Mouse (Mus musculus) limb, embryonic 15.5 days (tissue): Measurements from ENCODE around the gene Olfr884. TPM values are rescaled to one million over a fixed set of nuclear protein-coding genes. Genes with fewer than 3 reads are reported as not detected.

ENCODE experiments used
- ATAC-seq: fragments of 200-750 bp; cut with Nextera tagmentation; 2 replicates; pipeline ENCODE4 v1.8.0; 2017; ENCODE audit warnings: low read depth, moderate TSS enrichment; ENCODE audit not compliant: insufficient number of reproducible peaks, low FRiP score, low TSS enrichment
- H3K27ac ChIP-seq: fragments of 300-500 bp; sonication (generic); 2 replicates; pipeline ENCODE4 v1.5.1; 2015; ENCODE audit warnings: moderate library complexity, mild to moderate bottlenecking, inconsistent platforms
- H3K27me3 ChIP-seq: fragments of 300-500 bp; sonication (generic); 2 replicates; pipeline ENCODE4 v1.6.1; 2015; ENCODE audit warnings: inconsistent platforms
- H3K36me3 ChIP-seq: fragments of 300-500 bp; sonication (generic); 2 replicates; pipeline ENCODE4 v1.6.1; 2015; ENCODE audit warnings: inconsistent platforms
- H3K4me1 ChIP-seq: fragments of 300-500 bp; sonication (generic); 2 replicates; pipeline ENCODE4 v1.6.1; 2015; ENCODE audit warnings: inconsistent platforms
- H3K4me2 ChIP-seq: fragments of 300-500 bp; sonication (generic); 2 replicates; pipeline ENCODE4 v1.6.1; 2015; ENCODE audit warnings: mild to moderate bottlenecking, inconsistent platforms
- H3K4me3 ChIP-seq: fragments of 300-500 bp; sonication (generic); 2 replicates; pipeline ENCODE4 v1.5.1; 2015; ENCODE audit warnings: mild to moderate bottlenecking, inconsistent platforms
- H3K9ac ChIP-seq: fragments of 300-500 bp; sonication (generic); 2 replicates; pipeline ENCODE4 v1.6.1; 2015; ENCODE audit warnings: inconsistent platforms
- H3K9me3 ChIP-seq: fragments of 300-500 bp; sonication (generic); 2 replicates; pipeline ENCODE4 v1.6.1; 2016; ENCODE audit warnings: inconsistent platforms
- WGBS: fragments of 180-500 bp; shearing (Covaris S2); methylation state at CpG from one replicate; pipeline ENCODE4 v1.1.7; 2015; 5-methylcytosine and 5-hydroxymethylcytosine counted together
- polyA plus RNA-seq: library from polyadenylated mRNA; unstranded; fragments of >200 nt; fragmentation: Nextera tagmentation; extraction: Ambion mirVana; gene quantifications from 2 replicates; pipeline ENCODE4 v1.2.1, GENCODE M21; 2015

Gene Olfr884
- not detected in 2 replicates for polyA plus RNA-seq

DNA sequence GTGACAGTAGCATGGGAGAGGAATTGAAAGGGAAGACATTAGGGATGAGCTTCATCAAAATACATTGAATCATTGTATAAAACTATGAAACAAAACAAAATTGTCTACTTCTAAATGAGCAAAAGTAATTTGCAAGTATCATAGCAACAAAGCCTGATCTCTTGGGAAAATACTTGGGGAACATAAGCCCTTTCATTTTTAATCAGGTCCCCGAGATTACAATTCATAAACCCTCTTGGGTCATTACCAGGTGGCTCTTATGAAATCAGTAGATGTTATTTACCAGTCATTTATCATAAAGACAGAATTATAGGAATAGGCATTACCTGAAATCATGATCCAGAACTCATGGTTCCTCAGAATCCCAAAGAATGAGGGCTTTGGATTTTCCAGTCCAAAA lies at the start of gene Olfr884:
Gene Olfr884, plus strand, starts transcription at position 301 of the 400 bp plus-strand sequence.
- 65% methylated on average over 1 of the region's 1 CpGs for WGBS
- H3K9me3 ChIP-seq, result no peaks in the 10 kb centered on the region
- no peaks in the 10 kb centered on the region for H3K36me3 ChIP-seq
- no peak within 1 kb of the TSS for H3K9ac ChIP-seq
- no peak within 1 kb of the TSS for H3K27ac ChIP-seq
- no peak within 1 kb of the TSS for H3K4me3 ChIP-seq
- H3K4me1 ChIP-seq, result no peaks in the 10 kb centered on the region
- H3K27me3 ChIP-seq, result no peaks in the 10 kb centered on the region
- no peak for ATAC-seq
- no peak within 1 kb of the TSS for H3K4me2 ChIP-seq

DNA sequence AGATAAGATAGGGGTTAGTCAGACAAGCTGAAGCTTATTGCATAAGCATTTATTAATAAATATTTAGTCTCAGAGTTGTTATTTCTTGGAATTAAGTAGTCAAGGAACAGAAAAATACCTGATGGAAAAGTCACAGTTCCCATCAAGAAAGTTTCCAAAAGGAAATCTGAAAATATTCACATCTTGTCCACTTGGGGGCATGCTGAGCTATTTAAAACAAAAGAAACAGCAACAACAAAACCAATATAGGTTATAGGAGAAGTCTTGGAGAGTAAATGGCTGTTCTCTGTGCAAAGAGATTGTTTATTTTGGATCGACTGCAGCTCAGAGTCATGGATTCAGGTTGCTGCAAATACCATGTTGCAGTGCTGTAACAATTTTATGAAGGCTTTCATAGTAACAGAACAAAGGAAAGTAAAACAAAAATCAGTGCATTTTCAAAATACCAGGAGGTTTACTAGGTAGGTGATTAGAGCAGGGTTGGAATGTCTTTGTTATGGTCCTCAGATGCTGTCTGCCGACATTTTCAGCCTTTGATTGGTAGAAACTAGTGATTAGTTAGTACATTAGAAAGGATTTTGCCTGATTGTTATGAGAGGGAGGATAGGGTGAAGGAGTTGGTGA lies 47.7 kb upstream of the Olfr884 start:
- Histone ChIP-seq H3K9me3 (no peaks in the 10 kb centered on the region), H3K36me3 (no peaks in the 10 kb centered on the region), H3K27ac (no peak overlapping the region), H3K9ac (no peak overlapping the region), H3K4me2 (no peak overlapping the region), H3K4me1 (no peaks in the 10 kb centered on the region), H3K27me3 (no peaks in the 10 kb centered on the region), H3K4me3 (no peak overlapping the region)
- WGBS, result 32% methylated on average over 2 of the region's 2 CpGs
- ATAC-seq, result no peak

DNA sequence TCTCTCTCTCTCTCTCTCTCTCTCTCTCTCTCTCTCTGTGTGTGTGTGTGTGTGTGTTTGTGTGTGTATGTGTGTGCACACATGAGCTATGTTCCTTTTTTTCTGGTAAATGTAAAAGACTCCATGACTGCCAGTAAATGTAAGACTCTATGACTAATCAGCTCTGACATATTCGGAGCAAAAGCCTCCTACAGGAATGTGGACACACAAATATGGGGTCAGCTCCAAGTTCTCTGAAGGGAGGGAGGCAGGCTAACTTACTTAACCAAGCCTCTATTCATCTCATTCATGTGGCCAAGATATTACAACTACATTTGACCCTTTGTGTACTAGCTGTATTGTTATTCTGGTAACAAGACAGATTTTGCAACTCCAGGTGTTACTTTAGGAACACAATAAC lies 46.3 kb upstream of the Olfr884 start:
- no peaks in the 10 kb centered on the region for H3K27me3 ChIP-seq
- H3K36me3 ChIP-seq, result no peaks in the 10 kb centered on the region
- 56% methylated on average over 1 of the region's 1 CpGs for WGBS
- ATAC-seq, result no peak
- no peak overlapping the region for H3K4me3 ChIP-seq
- no peak overlapping the region for H3K27ac ChIP-seq
- no peaks in the 10 kb centered on the region for H3K4me1 ChIP-seq
- no peaks in the 10 kb centered on the region for H3K9me3 ChIP-seq
- H3K4me2 ChIP-seq, result no peak overlapping the region
- no peak overlapping the region for H3K9ac ChIP-seq

DNA sequence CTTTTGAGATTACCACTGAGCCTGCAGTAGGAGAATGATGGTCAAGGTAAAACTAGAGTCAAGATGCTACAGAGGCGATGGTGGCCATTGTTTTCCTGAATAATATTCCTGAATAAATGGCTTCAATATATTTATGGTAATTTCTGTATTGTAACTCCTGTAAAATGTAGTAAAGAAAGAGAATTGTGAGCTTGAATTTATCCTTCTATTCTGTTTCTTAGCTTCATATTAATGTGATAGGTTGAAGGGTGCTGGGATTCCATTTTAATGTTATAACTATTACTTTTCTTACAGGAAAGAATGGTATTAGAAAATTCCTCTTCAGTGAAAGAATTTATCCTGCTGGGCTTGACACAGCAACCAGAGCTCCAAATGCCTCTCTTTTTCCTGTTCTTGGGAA lies 20.8 kb upstream of the Olfr884 start, which contains the start of gene Olfr883:
Gene Olfr883, plus strand, starts transcription at position 301 of the 400 bp plus-strand sequence.
- Histone ChIP-seq H3K4me3 (no peak within 1 kb of the TSS), H3K9me3 (no peaks in the 10 kb centered on the region), H3K27ac (no peak within 1 kb of the TSS), H3K9ac (no peak within 1 kb of the TSS), H3K27me3 (no peaks in the 10 kb centered on the region), H3K36me3 (no peaks in the 10 kb centered on the region), H3K4me2 (no peak within 1 kb of the TSS), H3K4me1 (no peaks in the 10 kb centered on the region)
- WGBS, result 91% methylated on average over 1 of the region's 1 CpGs
- ATAC-seq, result no peak

DNA sequence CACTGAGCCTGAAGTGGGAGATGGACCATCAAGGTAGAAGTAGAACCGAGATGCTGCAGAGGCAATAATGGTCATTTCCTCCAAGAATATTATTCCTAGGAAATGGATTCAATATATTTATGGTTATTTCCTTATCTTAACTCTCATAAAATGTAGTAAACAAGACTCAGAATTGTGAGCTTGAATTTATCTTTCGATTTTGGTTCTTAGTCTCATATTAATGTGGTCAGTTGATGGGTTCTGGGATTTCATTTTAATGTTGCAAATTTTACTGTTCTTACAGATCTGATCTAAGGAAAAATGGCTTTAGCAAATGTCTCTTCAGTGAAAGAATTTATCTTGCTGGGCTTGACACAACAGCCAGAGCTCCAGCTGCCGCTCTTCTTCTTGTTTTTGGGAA lies 14.7 kb downstream of the Olfr884 start, which contains the start of gene Olfr885:
Gene Olfr885, plus strand, starts transcription at position 301 of the 400 bp plus-strand sequence.
- Histone ChIP-seq H3K27me3 (no peaks in the 10 kb centered on the region), H3K36me3 (no peaks in the 10 kb centered on the region), H3K4me3 (no peak within 1 kb of the TSS), H3K4me1 (no peaks in the 10 kb centered on the region), H3K9me3 (no peaks in the 10 kb centered on the region), H3K4me2 (no peak within 1 kb of the TSS), H3K9ac (no peak within 1 kb of the TSS), H3K27ac (no peak within 1 kb of the TSS)
- no peak for ATAC-seq
- WGBS, result 85% methylated on average over 3 of the region's 3 CpGs

DNA sequence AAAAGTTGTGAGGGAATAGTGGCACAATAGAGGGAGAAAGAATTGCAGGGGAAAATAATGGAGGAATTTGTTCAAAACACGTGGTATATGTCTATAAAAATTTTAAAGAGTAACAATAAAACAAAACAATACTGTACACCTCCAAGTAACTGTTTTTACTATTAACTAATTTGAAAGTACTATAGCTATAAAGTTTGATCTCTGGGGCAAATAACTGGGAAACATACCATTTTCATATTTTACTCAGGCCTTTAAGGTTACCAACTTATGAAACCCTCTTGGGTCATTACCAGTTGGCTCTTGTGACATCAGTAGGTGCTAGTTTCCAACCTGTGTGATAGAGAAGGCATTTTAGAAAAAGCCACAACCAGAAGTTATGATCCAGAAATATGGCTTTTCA lies 37.4 kb downstream of the Olfr884 start, which contains the start of gene Olfr887:
Gene Olfr887, plus strand, starts transcription at position 301 of the 400 bp plus-strand sequence.
- ATAC-seq, result no peak
- no peaks in the 10 kb centered on the region for H3K9me3 ChIP-seq
- H3K36me3 ChIP-seq, result no peaks in the 10 kb centered on the region
- H3K4me2 ChIP-seq, result no peak within 1 kb of the TSS
- 38% methylated on average over 1 of the region's 1 CpGs for WGBS
- H3K27ac ChIP-seq, result no peak within 1 kb of the TSS
- no peak within 1 kb of the TSS for H3K4me3 ChIP-seq
- no peak within 1 kb of the TSS for H3K9ac ChIP-seq
- no peaks in the 10 kb centered on the region for H3K4me1 ChIP-seq
- no peaks in the 10 kb centered on the region for H3K27me3 ChIP-seq

Other genes with a start within 250 kb of the Olfr884 start
- not detected in 2 replicates for gene Olfr876, start 243.5 kb upstream of the Olfr884 start, polyA plus RNA-seq
- not detected in 2 replicates for gene Olfr877, start 192.3 kb upstream of the Olfr884 start, polyA plus RNA-seq
- gene Olfr145, start 149.8 kb upstream of the Olfr884 start, polyA plus RNA-seq, result not detected in 2 replicates
- not detected in 2 replicates for gene Olfr878, start 128.7 kb upstream of the Olfr884 start, polyA plus RNA-seq
- not detected in 2 replicates for gene Olfr881, start 54.7 kb upstream of the Olfr884 start, polyA plus RNA-seq
- not detected in 2 replicates for gene Olfr883, start 20.7 kb upstream of the Olfr884 start, polyA plus RNA-seq
- not detected in 2 replicates for gene Olfr885, start 14.8 kb downstream of the Olfr884 start, polyA plus RNA-seq
- gene Olfr887, start 37.5 kb downstream of the Olfr884 start, polyA plus RNA-seq, result not detected in 2 replicates
- not detected in 2 replicates for gene Olfr888, start 61.6 kb downstream of the Olfr884 start, polyA plus RNA-seq
- gene Olfr889, start 68.6 kb downstream of the Olfr884 start, polyA plus RNA-seq, result 0.06 and 0.08 TPM in 2 replicates
- gene Olfr890, start 96.0 kb downstream of the Olfr884 start, polyA plus RNA-seq, result not detected in 2 replicates
- gene Olfr891, start 134.3 kb downstream of the Olfr884 start, polyA plus RNA-seq, result not detected in 2 replicates
- 0.07 TPM in 1 of 2 replicates, not detected in the other for gene Olfr893, start 161.8 kb downstream of the Olfr884 start, polyA plus RNA-seq
- gene Olfr894, start 171.5 kb downstream of the Olfr884 start, polyA plus RNA-seq, result not detected in 2 replicates
- not detected in 2 replicates for gene Olfr143, start 206.2 kb downstream of the Olfr884 start, polyA plus RNA-seq
- not detected in 2 replicates for gene Olfr895, start 221.3 kb downstream of the Olfr884 start, polyA plus RNA-seq
- not detected in 2 replicates for gene Olfr896-ps1, start 244.6 kb downstream of the Olfr884 start, polyA plus RNA-seq